Mouse (Mus musculus) retina, adult 2 months (tissue): ENCODE measurements around the gene Prkcz.

Experiments
- DNase-seq: peaks from one replicate; pipeline ENCODE4 v3.0.0-alpha.2; 2012; ENCODE audit warnings: low read depth, low spot score

Prkcz gene

GRCm38 (mm10) chr4:155245770-155246492 lies 115.2 kb downstream of the Prkcz start:
- DNase-seq = no peak

GRCm38 (mm10) chr4:155243233-155243632 lies 117.9 kb downstream of the Prkcz start:
- no peak for DNase-seq

GRCm38 (mm10) chr4:155242292-155242691 lies 118.9 kb downstream of the Prkcz start:
- no peak for DNase-seq

- DNase-seq = no peak
Measured at GRCm38 (mm10) chr4:155241789-155242188, 119.4 kb downstream of the Prkcz start.

- DNase-seq = no peak
Measured at GRCm38 (mm10) chr4:155239494-155239893, 121.7 kb downstream of the Prkcz start.

- no peak for DNase-seq
Measured at GRCm38 (mm10) chr4:155238276-155238675, 122.9 kb downstream of the Prkcz start.

GRCm38 (mm10) chr4:155236737-155237385 lies 124.3 kb downstream of the Prkcz start:
- DNase-seq = no peak

- DNase-seq = no peak
Measured at GRCm38 (mm10) chr4:155235311-155236119, 125.6 kb downstream of the Prkcz start.

GRCm38 (mm10) chr4:155234371-155235310 lies 126.5 kb downstream of the Prkcz start:
- DNase-seq = no peak

GRCm38 (mm10) chr4:155233878-155234277 lies 127.3 kb downstream of the Prkcz start:
- no peak for DNase-seq

GRCm38 (mm10) chr4:155228461-155228860 lies 132.7 kb downstream of the Prkcz start:
- DNase-seq = no peak

GRCm38 (mm10) chr4:155227986-155228385 lies 133.2 kb downstream of the Prkcz start:
- DNase-seq = no peak

- no peak for DNase-seq
Measured at GRCm38 (mm10) chr4:155225918-155226317, 135.2 kb downstream of the Prkcz start.

GRCm38 (mm10) chr4:155223594-155224528 lies 137.3 kb downstream of the Prkcz start:
- DNase-seq = no peak

- peak; percentile 97 for DNase-seq
Measured at GRCm38 (mm10) chr4:155222841-155223593, 138.1 kb downstream of the Prkcz start.

- no peak for DNase-seq
Measured at GRCm38 (mm10) chr4:155222552-155222840, 138.7 kb downstream of the Prkcz start, which contains the start of gene Ski. Gene Ski (minus strand): TSS chr4:155222592.

- DNase-seq = peak; percentile 20
Measured at GRCm38 (mm10) chr4:155221599-155222551, 139.3 kb downstream of the Prkcz start.

- no peak for DNase-seq
Measured at GRCm38 (mm10) chr4:155221106-155221505, 140.1 kb downstream of the Prkcz start.
